Mouse (Mus musculus): ENCODE results near the gene Rdx.
A peak's percentile ranks its signal among the peaks of the same experiment; 100 is the strongest.

Rdx gene

GRCm38 (mm10) chr9:52110738-52111137, 63.8 kb downstream of the Rdx start:
- DNase-seq (ENCODE audit: low read depth, low spot score), result no peak

GRCm38 (mm10) chr9:52113091-52113490, 66.1 kb downstream of the Rdx start:
- no peak for DNase-seq (ENCODE audit: low read depth, low spot score)

- no peak for DNase-seq (ENCODE audit: low read depth, low spot score)
Measured at GRCm38 (mm10) chr9:52119212-52119611, 72.2 kb downstream of the Rdx start.

- peak; percentile 27 for DNase-seq (ENCODE audit: low read depth, low spot score)
Measured at GRCm38 (mm10) chr9:52125225-52125624, 78.3 kb downstream of the Rdx start.

- DNase-seq (ENCODE audit: low read depth, low spot score), result no peak
Measured at GRCm38 (mm10) chr9:52130348-52130747, 83.4 kb downstream of the Rdx start.

GRCm38 (mm10) chr9:52132771-52133170, 85.8 kb downstream of the Rdx start:
- no peak for DNase-seq (ENCODE audit: low read depth, low spot score)
